Mouse (Mus musculus) liver, postnatal 0 days (tissue): ENCODE data around the gene Olfr1500. TPM values are rescaled to one million over a fixed set of nuclear protein-coding genes. Genes with fewer than 3 reads are reported as not detected.
"Not testable (repeated sequence)": the region's sequence is repeated elsewhere in the genome, so short reads cannot be mapped to it uniquely, and the experiment has no call there.

Experiments
- ATAC-seq: fragments of 200-750 bp; cut with Nextera tagmentation; 2 replicates; pipeline ENCODE4 v1.8.0; 2017; ENCODE audit warnings: mild to moderate bottlenecking, moderate library complexity
- DNase-seq: peaks from one replicate; pipeline ENCODE4 v3.0.0-alpha.2; 2016
- H3K27ac ChIP-seq: fragments of 300-500 bp; sonication (generic); 2 replicates; pipeline ENCODE4 v1.5.1; 2014; ENCODE audit warnings: antibody characterized with exemption, moderate library complexity, mild to moderate bottlenecking, low read depth
- H3K27me3 ChIP-seq: fragments of 300-500 bp; sonication (generic); 2 replicates; pipeline ENCODE4 v1.6.1; 2014; ENCODE audit warnings: low read length, control low read depth, mixed read lengths; ENCODE audit not compliant: insufficient read depth
- H3K36me3 ChIP-seq: fragments of 300-500 bp; sonication (generic); replicated peaks from 2 replicates; pipeline ENCODE4 v1.6.1; 2014; ENCODE audit warnings: mild to moderate bottlenecking, control low read depth, low read length, moderate library complexity, mixed read lengths; ENCODE audit not compliant: insufficient read depth
- H3K4me1 ChIP-seq: fragments of 300-500 bp; sonication (generic); 2 replicates; pipeline ENCODE4 v1.6.1; 2014; ENCODE audit warnings: antibody characterized with exemption, mild to moderate bottlenecking, control low read depth; ENCODE audit not compliant: insufficient read depth
- H3K4me2 ChIP-seq: fragments of 300-500 bp; sonication (generic); 2 replicates; pipeline ENCODE4 v1.6.1; 2014; ENCODE audit warnings: low read depth, mild to moderate bottlenecking, low read length, moderate library complexity, mixed read lengths
- H3K4me3 ChIP-seq: fragments of 300-500 bp; sonication (generic); 2 replicates; pipeline ENCODE4 v1.5.1; 2014; ENCODE audit warnings: low read depth, low read length
- H3K9ac ChIP-seq: fragments of 300-500 bp; sonication (generic); replicated peaks from 2 replicates; pipeline ENCODE4 v1.6.1; 2014; ENCODE audit warnings: mild to moderate bottlenecking, moderate library complexity
- H3K9me3 ChIP-seq: fragments of 300-500 bp; sonication (generic); 2 replicates; pipeline ENCODE4 v1.6.1; 2016; ENCODE audit warnings: mild to moderate bottlenecking, control low read depth, low read length, mixed read lengths
- CTCF ChIP-seq: sonication (generic); IDR thresholded peaks from 2 replicates; pipeline ENCODE4 v1.5.1; 2016; ENCODE audit warnings: antibody characterized with exemption, low read depth
- EP300 ChIP-seq: IDR thresholded peaks from 2 replicates; pipeline ENCODE4 v1.6.1; 2016; ENCODE audit warnings: antibody characterized with exemption, low read depth, mild to moderate bottlenecking
- WGBS: fragments of 180-500 bp; shearing (Covaris S2); extraction: QIAGEN DNeasy Blood & Tissue Kit; methylation state at CpG from one replicate; pipeline ENCODE4 v1.1.7; 2014; ENCODE audit not compliant: insufficient replicate concordance; 5-methylcytosine and 5-hydroxymethylcytosine counted together
- polyA plus RNA-seq: library from polyadenylated mRNA; unstranded; fragments of >200 nt; fragmentation: Nextera tagmentation; extraction: Ambion mirVana; gene quantifications from 2 replicates; pipeline ENCODE4 v1.2.1, GENCODE M21; 2015

The Olfr1500 gene
- not detected in 2 replicates for polyA plus RNA-seq

- no peak for TF ChIP-seq CTCF
- TF ChIP-seq EP300 = no peak
- Histone ChIP-seq H3K9ac (no peak within 1 kb of the TSS), H3K4me3 (no peak within 1 kb of the TSS)
Observed at GRCm38 (mm10) chr19:13830388-13830787, at the start of gene Olfr1500. Gene Olfr1500, minus strand, starts transcription at chr19:13830488.

GRCm38 (mm10) chr19:13861495-13861894 is 31.2 kb upstream of the Olfr1500 start, which contains the start of gene Olfr1502:
Gene Olfr1502, plus strand, starts transcription at chr19:13861795.
- ATAC-seq = no peak
- H3K4me3 ChIP-seq = no peak within 1 kb of the TSS
- TF ChIP-seq EP300 = no peak
- TF ChIP-seq CTCF = no peak
- no peak within 1 kb of the TSS for H3K4me2 ChIP-seq
- H3K27ac ChIP-seq = no peak within 1 kb of the TSS
- no peaks in the 10 kb centered on the region for H3K9me3 ChIP-seq
- H3K36me3 ChIP-seq = no peaks in the 10 kb centered on the region
- H3K27me3 ChIP-seq = no peaks in the 10 kb centered on the region
- H3K9ac ChIP-seq = no peak within 1 kb of the TSS
- no peak for DNase-seq
- WGBS = 60% methylated on average over 1 of the region's 1 CpGs
- no peaks in the 10 kb centered on the region for H3K4me1 ChIP-seq

More at GRCm38 (mm10) chr19:13830388-13830787, at the start of gene Olfr1500:
- Histone ChIP-seq H3K36me3 (no peaks in the 10 kb centered on the region), H3K4me1 (no peaks in the 10 kb centered on the region), H3K27me3 (no peaks in the 10 kb centered on the region), H3K4me2 (no peak within 1 kb of the TSS), H3K27ac (no peak within 1 kb of the TSS), H3K9me3 (no peaks in the 10 kb centered on the region; the same call in 1 of the 2 replicates)
- ATAC-seq = no peak
- DNase-seq = no peak

GRCm38 (mm10) chr19:13850592-13850991 is 20.3 kb upstream of the Olfr1500 start, which contains the start of gene Olfr1501:
Gene Olfr1501, minus strand, starts transcription at chr19:13850692.
- DNase-seq, ATAC-seq, H3K27ac ChIP-seq: not testable (repeated sequence)

DNA sequence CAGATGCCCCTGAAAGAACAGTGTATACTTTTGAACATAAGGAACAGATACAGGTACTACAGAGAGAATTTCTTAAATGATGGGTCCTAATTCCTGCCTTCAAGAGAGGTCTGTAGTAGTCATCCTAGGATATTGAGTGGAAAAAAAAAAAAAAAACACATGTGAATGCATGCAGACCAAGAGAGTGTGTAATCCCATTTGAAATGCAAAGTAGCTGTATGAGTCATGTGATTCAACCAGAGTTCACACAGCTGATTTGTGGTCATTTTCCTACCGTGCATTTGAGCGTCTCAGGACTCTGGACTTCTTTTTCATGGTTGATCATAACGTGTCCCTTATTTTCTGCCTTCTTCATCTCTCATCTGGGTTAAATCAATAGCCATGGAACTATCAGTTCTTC is 1.8 kb downstream of the Olfr1500 start:
- Histone ChIP-seq H3K27me3 (no peaks in the 10 kb centered on the region), H3K4me1 (no peaks in the 10 kb centered on the region), H3K4me2 (no peak overlapping the region), H3K9me3 (no peaks in the 10 kb centered on the region), H3K4me3 (no peak overlapping the region), H3K36me3 (no peaks in the 10 kb centered on the region), H3K9ac (no peak overlapping the region), H3K27ac (no peak overlapping the region)
- 75% methylated on average over 3 of the region's 3 CpGs for WGBS
- no peak for DNase-seq
- TF ChIP-seq EP300 = no peak
- no peak for TF ChIP-seq CTCF
- no peak for ATAC-seq

More at GRCm38 (mm10) chr19:13850592-13850991, 20.3 kb upstream of the Olfr1500 start, which contains the start of gene Olfr1501:
- not testable (repeated sequence) for H3K9ac ChIP-seq, H3K4me1 ChIP-seq, H3K27me3 ChIP-seq, H3K4me2 ChIP-seq, H3K4me3 ChIP-seq, H3K9me3 ChIP-seq, H3K36me3 ChIP-seq

- no peak overlapping the region for H3K4me3 ChIP-seq
- DNase-seq = no peak
- H3K9ac ChIP-seq = no peak overlapping the region
- ATAC-seq = no peak
- no peak for TF ChIP-seq EP300
- no peak for TF ChIP-seq CTCF
- no peak overlapping the region for H3K27ac ChIP-seq
- no peaks in the 10 kb centered on the region for H3K9me3 ChIP-seq
- 38% methylated on average over 5 of the region's 5 CpGs for WGBS
- no peak overlapping the region for H3K4me2 ChIP-seq
- H3K4me1 ChIP-seq = no peaks in the 10 kb centered on the region
- no peaks in the 10 kb centered on the region for H3K27me3 ChIP-seq
- H3K36me3 ChIP-seq = no peaks in the 10 kb centered on the region
Observed at GRCm38 (mm10) chr19:13820847-13821246, 9.4 kb downstream of the Olfr1500 start.

DNA sequence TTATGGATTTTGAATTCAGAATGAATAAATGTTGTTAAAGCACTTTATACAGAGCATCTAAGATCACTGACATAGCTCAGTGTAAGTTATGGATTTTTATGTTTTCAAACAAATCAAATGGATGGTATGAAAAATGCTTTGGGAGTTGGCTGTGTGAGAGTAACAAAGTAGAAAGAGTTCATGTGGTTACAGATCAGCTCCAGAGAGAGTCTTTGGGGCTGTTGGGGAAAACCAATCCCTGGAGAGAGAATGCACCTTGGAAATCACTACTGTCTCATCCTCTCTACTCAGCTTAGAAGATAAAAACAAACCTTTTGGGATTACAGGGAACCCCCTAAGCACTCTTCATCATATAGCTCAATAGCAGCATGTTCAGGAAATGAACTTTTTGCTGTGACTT is 10.9 kb downstream of the Olfr1500 start, which contains the start of gene Olfr1499:
Gene Olfr1499 (minus strand): TSS at position 101 of the 400 bp plus-strand sequence.
- no peak within 1 kb of the TSS for H3K9ac ChIP-seq
- TF ChIP-seq CTCF = no peak
- H3K36me3 ChIP-seq = no peaks in the 10 kb centered on the region
- DNase-seq (no peak), ATAC-seq (no peak)
- no peak within 1 kb of the TSS for H3K27ac ChIP-seq
- H3K4me3 ChIP-seq = no peak within 1 kb of the TSS
- no peaks in the 10 kb centered on the region for H3K27me3 ChIP-seq
- H3K4me2 ChIP-seq = no peak within 1 kb of the TSS
- H3K4me1 ChIP-seq = no peaks in the 10 kb centered on the region
- no peaks in the 10 kb centered on the region for H3K9me3 ChIP-seq

DNA sequence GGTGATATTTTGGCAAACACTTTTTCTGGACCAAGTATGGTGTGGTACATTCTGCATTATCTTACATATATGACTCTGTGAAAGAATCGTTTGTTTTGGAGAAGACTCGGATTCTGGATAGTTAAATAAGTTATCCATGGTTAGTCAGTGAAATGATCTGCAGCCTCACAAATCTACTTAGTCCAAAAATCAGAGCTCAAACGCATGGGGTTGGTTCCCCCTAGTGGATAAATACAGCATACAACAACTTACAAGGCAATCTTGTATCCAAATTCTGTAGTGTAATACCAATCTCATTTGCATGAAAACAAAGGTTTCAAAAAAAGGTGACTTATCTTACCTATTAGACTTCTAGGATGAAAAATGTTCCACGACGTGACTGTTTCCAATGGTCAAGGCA is 11.5 kb downstream of the Olfr1500 start:
- Histone ChIP-seq H3K4me1 (no peaks in the 10 kb centered on the region), H3K9me3 (no peaks in the 10 kb centered on the region), H3K4me2 (no peak overlapping the region), H3K4me3 (no peak overlapping the region), H3K36me3 (no peaks in the 10 kb centered on the region), H3K27me3 (no peaks in the 10 kb centered on the region), H3K9ac (no peak overlapping the region), H3K27ac (no peak overlapping the region)
- no peak for ATAC-seq
- WGBS = 30% methylated on average over 5 of the region's 5 CpGs
- peak; percentile 32 for TF ChIP-seq CTCF
- no peak for TF ChIP-seq EP300
- no peak for DNase-seq
